Mouse (Mus musculus): ENCODE results near the gene Mme.

The Mme gene

DNA sequence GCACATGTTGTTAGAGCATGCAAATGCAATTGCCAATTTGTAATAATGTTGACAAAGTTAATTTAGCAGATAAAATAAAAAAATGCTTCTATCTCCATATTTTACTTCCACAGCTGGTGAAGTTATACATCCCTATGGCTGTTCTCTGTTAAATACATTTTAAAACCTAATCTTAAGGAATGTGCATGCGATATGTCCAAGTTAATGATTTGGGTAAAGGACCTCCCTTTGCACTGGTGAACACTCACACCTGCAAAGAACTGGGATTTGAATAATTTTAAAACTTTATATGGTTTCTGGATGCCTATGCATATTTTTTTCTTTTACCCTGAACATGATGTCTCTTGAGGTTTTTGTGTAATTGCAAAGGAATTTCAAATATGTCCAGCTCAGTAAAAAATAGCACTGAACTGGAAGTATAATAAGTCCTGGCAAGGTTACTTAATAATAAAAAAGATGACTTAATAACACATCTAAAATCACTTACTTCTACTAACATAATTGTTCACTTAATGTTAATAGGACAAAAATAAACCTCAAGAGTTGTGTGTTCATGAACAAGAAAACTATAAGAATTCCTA is 110.4 kb downstream of the Mme start:
- no peak for DNase-seq

DNA sequence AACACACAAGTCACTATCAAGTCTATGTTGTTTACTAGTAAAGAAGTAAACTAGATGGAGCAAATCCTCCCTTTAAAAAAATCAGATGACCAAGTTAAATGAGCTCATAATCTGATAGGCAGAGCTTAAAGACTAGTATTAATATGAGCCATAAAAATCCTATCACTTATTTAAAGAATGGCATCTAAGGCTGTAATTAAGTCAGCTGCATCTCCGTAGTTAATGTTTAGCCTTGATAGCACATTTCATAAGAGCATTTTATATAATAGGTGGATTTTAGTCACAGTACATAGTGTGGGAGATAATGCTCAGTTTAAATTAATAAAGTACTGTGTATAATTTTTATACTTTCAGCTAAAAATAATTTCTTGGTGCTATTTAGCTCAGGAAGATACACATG is 118.2 kb downstream of the Mme start:
- DNase-seq: no peak

DNA sequence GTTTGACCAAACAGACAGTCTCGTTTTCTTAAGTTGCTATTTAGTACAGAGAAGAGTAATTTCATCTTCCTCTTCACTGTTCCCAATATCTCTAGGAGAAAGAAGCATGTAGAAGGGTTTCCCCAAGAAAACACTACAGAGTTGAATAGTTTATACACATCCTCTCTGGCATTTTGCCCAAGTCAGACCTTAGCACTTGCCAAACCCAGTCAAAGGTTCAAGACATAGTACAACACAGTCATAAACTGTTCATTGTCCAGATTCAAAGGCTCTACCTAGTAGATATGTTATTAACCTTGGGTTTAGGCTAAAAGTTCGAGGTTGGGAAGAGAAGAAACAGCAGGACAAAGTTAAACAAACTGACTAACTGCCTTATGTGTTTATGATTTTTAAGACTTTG is 143.7 kb downstream of the Mme start:
- no peak for DNase-seq

DNA sequence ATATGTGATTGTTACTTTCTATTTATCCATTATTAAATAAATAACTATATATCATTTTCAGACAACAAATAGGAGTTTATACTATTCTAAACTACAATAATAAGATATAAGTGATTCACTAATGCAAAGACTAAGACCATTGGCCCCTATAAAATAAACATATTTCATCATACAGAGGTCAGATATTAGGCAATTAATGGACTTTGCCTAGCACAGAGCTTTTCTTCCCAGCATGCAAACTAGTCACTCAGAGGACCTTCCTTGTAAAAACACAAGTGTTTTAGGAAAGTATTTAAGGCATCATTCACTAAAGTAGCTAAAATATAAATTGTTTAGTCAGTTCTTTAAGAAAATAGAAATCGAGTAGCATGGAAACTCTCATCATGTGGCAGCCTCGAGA is 149.4 kb downstream of the Mme start:
- no peak for DNase-seq

DNA sequence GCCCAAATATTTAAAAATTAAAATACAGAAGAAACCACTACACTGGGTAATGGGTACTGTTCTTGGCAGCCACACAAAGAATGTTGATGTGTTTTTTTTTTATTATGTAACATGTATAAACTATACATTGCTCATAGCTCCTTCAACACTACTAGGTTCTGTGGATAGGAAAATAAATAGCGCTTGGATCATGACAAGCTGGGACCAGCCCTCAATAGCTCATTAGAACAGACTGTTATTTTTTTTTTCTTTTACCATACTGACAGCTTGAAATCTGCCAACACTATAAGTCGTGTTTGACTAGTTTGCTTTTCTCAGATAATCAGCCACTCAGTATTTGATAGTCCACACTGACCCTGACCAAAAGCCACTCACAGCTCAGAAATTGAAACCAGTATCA is 150.0 kb downstream of the Mme start:
- no peak for DNase-seq

DNA sequence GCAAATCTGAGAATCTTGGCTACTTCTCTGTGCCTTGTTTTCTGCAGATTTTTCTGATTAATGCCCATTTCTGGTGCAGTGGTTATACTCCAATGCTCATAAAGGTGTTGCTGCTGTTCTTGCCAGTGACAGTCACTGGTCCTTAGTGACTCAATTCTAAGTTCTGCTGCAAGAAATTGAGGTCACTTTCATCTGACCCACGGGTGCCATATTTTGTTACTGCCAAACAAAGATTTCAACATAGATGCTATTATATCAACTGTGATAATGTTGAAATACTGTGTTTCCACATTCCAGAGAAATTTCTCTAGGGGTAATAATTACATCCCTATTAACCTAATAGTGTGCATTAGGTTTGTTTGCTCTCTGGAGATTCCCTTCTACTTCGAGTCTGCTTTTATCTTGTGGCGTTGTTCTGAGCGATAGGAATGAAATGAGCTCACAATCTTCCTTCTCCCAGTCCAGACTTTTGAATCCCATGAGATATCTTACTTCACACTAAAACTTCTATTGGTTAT is 153.1 kb downstream of the Mme start:
- no peak for DNase-seq

DNA sequence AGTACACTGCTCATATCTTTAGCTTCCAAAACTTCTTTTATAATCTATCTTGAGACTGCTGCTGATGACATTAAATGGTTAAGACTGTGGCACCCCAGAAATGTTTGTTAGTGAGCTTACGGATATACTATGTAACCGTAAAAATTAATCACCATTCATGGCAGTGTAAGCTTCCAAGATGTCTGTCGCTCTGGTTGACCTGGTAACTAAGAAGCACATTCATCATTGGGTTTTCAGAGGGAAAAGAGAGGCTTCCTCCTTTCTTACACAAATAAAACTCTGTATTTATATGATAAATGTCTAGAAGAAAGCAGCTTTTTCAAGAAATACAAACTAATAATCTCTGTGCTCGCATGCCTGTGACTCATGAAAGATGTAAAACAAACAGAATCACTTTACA is 156.8 kb downstream of the Mme start:
- no peak for DNase-seq

DNA sequence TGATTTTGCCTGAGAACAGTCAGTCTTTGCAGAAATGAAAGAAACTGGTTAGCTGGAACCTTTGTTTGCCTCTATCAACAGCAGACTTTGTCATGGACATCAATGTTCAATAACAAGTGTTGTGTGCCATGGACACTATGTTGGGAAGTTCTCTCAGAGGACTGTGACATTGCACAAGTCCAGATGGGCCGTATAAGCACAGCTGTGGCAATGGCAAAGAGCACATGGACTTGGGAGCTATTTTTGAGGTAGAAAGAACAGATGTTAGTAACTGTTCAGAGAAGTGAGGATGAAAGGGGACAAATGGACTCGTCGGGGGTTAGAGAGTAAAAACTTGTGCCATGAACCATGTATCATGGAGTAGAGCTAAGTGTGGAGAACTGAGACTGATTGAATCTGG is 165.1 kb downstream of the Mme start:
- no peak for DNase-seq

DNA sequence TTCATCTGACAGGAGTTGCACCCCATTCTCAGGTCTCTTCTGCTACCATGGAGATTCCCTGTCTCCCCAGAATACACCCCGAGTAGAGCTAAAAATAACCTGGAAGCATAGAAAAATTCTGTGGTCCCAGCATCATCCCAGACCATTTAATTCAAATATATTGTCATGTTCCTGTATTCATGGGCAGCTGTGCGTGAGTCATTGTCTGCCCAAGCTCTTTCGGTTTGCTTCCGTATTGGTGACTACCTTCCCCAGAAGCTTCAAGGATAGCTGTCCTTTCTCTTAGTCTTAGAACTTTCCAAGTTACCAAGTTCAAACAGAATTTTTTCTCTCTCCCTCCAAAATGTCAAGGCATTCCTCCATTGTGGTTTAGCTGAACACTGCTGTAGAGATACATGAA is 169.7 kb downstream of the Mme start:
- no peak for DNase-seq

DNA sequence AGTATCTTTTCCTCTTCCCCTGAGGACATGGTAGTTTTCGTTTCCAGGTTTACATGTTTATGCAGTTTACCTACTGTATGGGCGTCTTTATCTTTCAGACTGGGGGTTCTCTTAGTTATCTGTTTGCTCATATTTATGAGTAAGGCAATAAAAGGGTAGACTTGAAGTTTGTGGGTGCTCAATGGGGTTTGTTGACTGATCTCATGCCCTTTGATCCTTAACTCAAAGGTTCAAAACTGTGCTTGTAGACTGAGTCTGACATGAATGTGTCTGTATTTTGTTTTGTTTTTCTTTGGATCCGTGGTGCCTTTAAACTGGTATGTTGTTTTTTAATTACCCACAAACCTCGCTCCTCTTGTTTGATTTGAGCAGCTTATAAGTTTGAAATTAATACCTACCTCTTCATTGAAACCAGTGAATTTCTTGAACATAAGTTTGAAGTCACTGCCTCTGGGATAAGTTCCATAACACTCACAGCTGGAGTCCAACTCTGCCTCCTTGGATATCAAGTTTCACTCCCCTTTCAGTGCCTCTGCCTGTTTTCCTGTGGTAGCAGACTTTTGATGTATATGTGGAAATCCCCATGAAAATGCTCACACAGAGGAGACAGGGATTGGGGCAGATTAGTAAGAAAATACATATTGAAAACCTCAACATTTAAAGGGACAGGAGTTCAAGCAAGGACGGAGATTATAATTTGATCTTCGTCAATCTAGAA is 171.0 kb downstream of the Mme start:
- no peak for DNase-seq

DNA sequence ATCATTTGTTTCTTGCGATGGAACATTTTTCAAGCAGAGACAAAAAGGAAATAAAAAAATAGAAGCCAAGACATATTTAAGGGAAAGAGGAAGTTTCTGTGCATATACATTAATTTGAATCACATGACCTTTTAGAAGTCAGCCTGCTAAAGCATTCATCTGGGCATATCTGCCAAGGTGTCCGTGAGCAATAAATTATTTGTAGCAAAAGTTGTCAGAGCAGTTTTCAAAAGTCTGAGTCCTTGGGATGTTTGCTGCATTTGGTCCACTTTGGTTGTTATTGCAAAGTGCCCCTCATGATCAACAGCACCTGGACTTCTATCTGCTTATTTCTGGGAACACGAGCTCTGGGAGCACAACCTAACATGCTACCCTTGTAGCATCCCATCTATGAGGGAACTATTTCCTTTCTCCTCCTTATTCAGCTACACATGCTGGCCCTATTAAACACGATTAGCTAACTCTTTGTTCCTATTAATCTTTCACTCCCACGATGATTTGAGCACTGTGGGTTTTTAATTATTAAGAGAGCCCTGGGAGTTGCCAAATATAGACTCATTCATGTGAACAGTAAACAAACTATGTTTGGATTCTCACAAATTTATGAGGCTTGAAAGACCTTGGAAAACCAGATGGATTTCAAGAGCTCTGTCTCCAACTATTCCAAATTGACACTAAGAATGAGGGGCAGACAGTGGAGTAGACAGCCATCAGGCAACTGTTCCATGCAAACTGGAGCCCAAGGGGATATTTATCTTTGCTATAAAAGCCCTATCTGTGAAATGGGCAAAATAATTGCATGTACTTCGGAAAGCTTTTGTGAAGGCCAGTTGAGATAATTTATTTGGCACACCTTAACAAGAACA is 171.9 kb downstream of the Mme start:
- peak; percentile 26 for DNase-seq

DNA sequence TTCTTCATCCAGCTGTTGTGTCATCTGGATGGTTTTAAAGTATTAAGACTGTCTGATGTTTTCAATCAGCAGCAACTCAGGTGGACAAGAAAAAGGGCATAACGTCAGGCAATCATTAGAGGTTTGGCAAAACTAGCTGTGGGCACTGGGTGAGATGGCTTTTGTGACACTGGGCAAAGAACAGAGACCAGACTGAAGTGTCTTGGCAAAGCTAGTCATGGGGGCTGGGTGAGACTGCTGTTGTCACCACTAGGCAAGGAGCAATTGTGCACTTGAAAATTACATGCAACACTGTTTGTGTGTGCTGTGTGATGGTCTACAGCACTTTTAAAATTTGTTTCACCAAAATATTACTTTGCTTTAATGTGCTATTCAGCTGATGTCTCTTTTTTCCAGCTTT is 175.9 kb downstream of the Mme start:
- no peak for DNase-seq

DNA sequence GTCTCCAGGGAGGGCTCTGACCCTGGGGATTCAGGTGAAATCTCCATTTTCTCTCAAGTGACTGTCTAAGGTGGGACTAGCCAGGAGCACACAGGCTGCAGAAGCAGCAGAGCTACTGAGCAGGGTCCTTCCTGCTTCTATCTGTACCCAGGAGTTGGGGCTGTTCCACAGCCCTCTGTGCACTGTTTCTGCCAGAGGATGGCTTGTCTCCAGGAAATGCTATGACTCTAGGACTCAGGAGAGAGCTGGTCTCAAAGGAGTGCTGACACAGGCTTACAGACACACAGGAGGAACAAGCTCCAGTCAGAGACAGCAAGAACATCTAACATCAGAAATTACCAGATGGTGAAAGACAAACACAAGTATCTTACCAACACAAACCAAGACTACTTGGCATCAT is 176.4 kb downstream of the Mme start:
- no peak for DNase-seq

DNA sequence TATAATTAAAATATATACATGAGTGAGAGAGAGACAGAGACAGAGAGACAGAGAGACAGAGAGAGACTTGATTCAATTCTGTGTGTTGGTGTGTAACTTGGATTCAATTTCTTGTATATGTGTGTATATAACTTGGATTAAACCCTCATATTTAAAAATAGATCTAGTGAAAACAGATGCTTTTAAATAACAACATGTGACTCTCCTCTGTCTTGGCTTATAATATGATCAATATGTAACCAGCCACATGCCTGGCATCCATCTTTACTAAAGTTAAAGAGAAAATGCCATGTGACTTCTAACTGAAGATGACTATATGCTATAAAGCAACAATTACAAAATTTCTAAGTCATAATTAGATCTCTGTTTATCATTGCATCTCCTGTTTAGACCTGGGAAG is 182.2 kb downstream of the Mme start:
- no peak for DNase-seq
